Mouse (Mus musculus): ENCODE data around the gene Napb. TPM values are rescaled to one million over a fixed set of nuclear protein-coding genes. Genes with fewer than 3 reads are reported as not detected.

The Napb gene
- polyA plus RNA-seq, 1 experiment = 219 TPM

DNA sequence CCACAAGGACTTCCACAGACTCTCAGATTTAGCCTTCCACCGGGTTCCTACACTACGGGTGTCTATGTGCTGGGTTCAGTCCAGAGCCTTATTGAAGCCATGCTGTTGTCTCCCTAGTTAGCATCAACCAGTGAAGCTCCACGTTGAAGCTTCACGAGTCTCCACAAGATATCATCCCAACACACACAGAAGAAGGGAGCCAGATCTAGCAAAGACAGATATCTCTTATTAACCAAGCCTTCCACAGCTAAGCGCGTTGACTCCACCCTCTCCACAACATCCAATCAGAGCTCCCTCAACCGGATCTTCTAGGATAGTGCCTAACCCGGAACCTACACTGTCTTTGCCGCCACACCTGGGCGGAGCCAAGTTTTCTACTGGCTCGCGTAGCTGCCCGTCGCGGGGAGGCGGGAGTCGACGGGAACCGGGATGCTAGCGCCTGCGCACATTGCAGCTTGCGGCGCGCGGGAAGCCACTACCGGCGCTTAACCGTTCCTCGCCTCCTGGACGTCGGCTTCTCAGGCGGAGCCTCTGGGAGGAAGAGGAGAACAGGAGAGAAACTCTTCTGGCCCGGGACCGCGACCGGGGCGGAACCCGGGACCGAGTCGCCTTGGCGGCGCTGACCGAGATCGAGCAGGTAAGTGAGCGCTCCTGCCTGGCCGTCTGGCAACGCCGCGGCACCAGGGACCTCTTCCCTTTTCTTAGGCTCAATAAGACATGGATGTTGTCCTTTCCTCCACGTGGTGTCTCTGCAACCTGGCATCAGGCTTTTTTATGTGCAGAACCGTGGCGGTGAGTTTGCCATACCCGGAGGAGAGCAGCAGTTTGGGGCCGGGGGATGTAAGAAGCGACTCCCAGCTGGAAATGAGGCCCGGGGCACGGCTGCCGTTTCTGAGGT lies 59.8 kb downstream of the Napb start, which contains the start of gene Nxt1:
TSS of gene Nxt1 (plus strand) at position 403 of the 898 bp plus-strand sequence.
- TF ChIP-seq CTCF (IDR thresholded peaks at IDR 0.05; ENCODE audit: extremely low read depth, insufficient read depth, low read length) (no peak), POLR2A (IDR thresholded peaks at IDR 0.05; ENCODE audit: extremely low read depth, insufficient read depth, low read length) (peak; percentile 41)
- Histone ChIP-seq H3K4me1 (ENCODE audit: control insufficient read depth, insufficient read depth, low read length) (peaks cover 2% of the 10 kb centered on the region; the same call in 1 of the 2 replicates), H3K4me3 (ENCODE audit: insufficient read depth, low read length) (peak within 1 kb of the TSS; percentile 63), H3K27ac (ENCODE audit: insufficient read depth, low read length) (no peak within 1 kb of the TSS)

GRCm38 (mm10) chr2:148663458-148663857 lies 68.8 kb downstream of the Napb start:
- Histone ChIP-seq H3K4me1 (ENCODE audit: control insufficient read depth, insufficient read depth, low read length) (no peaks in the 10 kb centered on the region), H3K4me3 (ENCODE audit: insufficient read depth, low read length) (no peak overlapping the region), H3K27ac (ENCODE audit: insufficient read depth, low read length) (no peak overlapping the region)
- TF ChIP-seq CTCF (IDR thresholded peaks at IDR 0.05; ENCODE audit: extremely low read depth, insufficient read depth, low read length) = no peak
- TF ChIP-seq POLR2A (IDR thresholded peaks at IDR 0.05; ENCODE audit: extremely low read depth, insufficient read depth, low read length) = no peak

DNA sequence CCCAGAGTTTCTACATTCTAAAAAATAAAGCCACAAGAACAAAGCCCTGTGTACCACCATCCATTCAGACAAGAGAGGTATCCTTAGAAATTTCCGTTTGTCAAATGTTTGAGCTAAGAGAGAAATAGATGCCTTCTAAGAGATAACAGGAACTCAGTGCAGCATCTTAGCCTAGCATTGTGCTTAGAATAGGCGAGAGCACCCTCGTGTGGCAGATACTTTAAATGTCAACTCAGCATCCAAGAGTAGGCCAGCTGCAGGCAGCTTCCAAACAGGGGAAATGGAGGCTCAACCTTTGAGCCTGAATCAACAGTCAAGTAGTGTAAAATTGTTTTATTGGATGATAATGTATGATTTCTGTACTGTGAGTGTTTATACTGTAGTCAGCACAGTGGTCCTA lies 77.3 kb downstream of the Napb start:
- peak; percentile 92 for TF ChIP-seq CTCF (IDR thresholded peaks at IDR 0.05; ENCODE audit: extremely low read depth, insufficient read depth, low read length)
- TF ChIP-seq POLR2A (IDR thresholded peaks at IDR 0.05; ENCODE audit: extremely low read depth, insufficient read depth, low read length) = no peak
- no peak overlapping the region for H3K27ac ChIP-seq (ENCODE audit: insufficient read depth, low read length)
- H3K4me1 ChIP-seq (ENCODE audit: control insufficient read depth, insufficient read depth, low read length) = no peaks in the 10 kb centered on the region
- no peak overlapping the region for H3K4me3 ChIP-seq (ENCODE audit: insufficient read depth, low read length)

DNA sequence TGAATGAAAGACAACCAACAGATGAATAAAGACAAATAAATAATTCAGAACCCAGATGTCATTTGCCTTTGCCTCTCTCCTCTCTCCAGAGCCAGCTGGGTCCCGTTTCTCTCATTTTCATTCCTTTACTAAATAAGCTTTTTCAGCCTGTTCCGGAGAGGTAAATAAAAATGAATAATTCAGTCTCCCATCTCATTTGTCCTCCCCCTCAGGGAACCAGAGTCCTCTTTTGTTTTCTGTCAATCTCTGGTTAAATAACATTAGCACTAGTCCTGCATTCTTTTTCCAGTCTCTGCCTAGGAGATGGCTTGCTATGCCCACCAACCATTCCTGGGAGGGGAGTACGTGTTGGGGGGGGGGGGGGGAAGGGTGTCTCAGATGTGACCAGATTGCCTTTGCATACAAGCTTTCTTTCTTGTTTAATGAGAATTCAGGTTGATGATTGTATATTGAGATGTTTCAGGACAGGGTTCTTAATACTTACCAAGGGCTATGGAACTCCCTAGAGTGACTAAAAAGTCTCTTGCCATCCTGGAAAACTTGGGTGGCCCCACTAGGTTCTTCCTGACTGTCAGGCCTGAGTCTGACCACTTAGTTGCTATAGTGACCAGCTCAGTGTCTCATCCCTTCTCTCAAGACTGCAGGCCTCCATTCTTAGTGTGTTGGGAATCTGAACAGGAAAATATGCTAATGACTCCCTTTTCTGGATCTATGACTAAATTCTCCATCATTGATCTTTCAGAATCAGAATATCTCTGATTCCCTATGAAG lies 81.5 kb downstream of the Napb start:
- Histone ChIP-seq H3K4me1 (ENCODE audit: control insufficient read depth, insufficient read depth, low read length) (no peaks in the 10 kb centered on the region), H3K27ac (ENCODE audit: insufficient read depth, low read length) (no peak overlapping the region), H3K4me3 (ENCODE audit: insufficient read depth, low read length) (no peak overlapping the region)
- TF ChIP-seq POLR2A (IDR thresholded peaks at IDR 0.05; ENCODE audit: extremely low read depth, insufficient read depth, low read length) (no peak), CTCF (IDR thresholded peaks at IDR 0.05; ENCODE audit: extremely low read depth, insufficient read depth, low read length) (no peak)

DNA sequence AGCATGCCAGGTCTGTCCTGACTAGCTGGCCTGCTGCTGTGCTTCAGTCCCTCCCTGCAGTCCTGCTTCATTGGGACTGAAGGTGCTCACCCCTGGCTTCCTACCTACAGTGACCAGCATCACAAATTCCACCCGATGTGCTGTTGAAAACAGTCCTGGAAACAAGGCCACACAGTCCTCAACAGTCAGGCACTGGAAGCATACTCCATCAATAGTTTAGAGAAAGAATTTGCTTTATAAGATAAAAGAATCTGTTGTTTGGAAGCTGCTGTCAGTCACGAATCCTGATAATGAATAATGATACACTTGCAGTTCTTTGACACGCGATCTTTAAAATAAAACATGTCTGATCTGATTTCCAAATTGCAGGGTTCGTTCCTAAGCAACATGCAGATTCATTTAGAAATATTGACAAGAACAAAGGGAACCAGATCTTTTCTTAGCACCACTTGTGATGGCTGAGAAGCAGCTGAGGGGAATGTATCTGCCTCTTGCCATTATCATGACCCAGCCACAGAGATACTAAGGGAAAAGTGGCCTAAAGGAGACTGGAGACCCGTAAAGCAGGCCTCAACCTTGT lies 87.8 kb downstream of the Napb start:
- Histone ChIP-seq H3K4me1 (ENCODE audit: control insufficient read depth, insufficient read depth, low read length) (no peaks in the 10 kb centered on the region), H3K4me3 (ENCODE audit: insufficient read depth, low read length) (no peak overlapping the region), H3K27ac (ENCODE audit: insufficient read depth, low read length) (no peak overlapping the region)
- TF ChIP-seq CTCF (IDR thresholded peaks at IDR 0.05; ENCODE audit: extremely low read depth, insufficient read depth, low read length) = no peak
- no peak for TF ChIP-seq POLR2A (IDR thresholded peaks at IDR 0.05; ENCODE audit: extremely low read depth, insufficient read depth, low read length)

Other genes starting within 250 kb of the Napb start
- gene Nxt1, start 59.9 kb downstream of the Napb start, polyA plus RNA-seq (2012; rRNA removed) = 22.1 and 22.9 TPM in 2 replicates
- 17.5 and 17.6 TPM in 2 replicates for gene Gzf1, start 51.4 kb downstream of the Napb start, polyA plus RNA-seq (2012; rRNA removed)
- gene Cstl1, start 17.9 kb upstream of the Napb start, polyA plus RNA-seq (2012; rRNA removed) = 0.40 and 0.70 TPM in 2 replicates
- not detected in 2 replicates for gene Cst11, start 39.0 kb upstream of the Napb start, polyA plus RNA-seq (2012; rRNA removed)
- gene 8030411F24Rik, start 49.5 kb upstream of the Napb start, polyA plus RNA-seq (2012; rRNA removed) = not detected in 2 replicates
- not detected in 2 replicates for gene Cst12, start 56.9 kb upstream of the Napb start, polyA plus RNA-seq (2012; rRNA removed)
- not detected in 2 replicates for gene Cst8, start 66.3 kb upstream of the Napb start, polyA plus RNA-seq (2012; rRNA removed)
- not detected in 2 replicates for gene Cst13, start 87.6 kb upstream of the Napb start, polyA plus RNA-seq (2012; rRNA removed)
- gene Cst9, start 102.7 kb upstream of the Napb start, polyA plus RNA-seq (2012; rRNA removed) = not detected in 2 replicates
- gene 9230104L09Rik, start 132.6 kb upstream of the Napb start, polyA plus RNA-seq (2012; rRNA removed) = not detected in 2 replicates
- gene Cst3, start 143.2 kb upstream of the Napb start, polyA plus RNA-seq (2012; rRNA removed) = 4,891 and 5,493 TPM in 2 replicates